Mouse (Mus musculus) midbrain, postnatal 0 days (tissue): Measurements from ENCODE around the gene Dscam. TPM values are rescaled to one million over a fixed set of nuclear protein-coding genes. Genes with fewer than 3 reads are reported as not detected.

Experiments used
- ATAC-seq: fragments of 200-750 bp; cut with Nextera tagmentation; 2 replicates; pipeline ENCODE4 v1.8.0; 2017; ENCODE audit warnings: moderate number of reproducible peaks, mild to moderate bottlenecking, moderate TSS enrichment, moderate library complexity; ENCODE audit not compliant: low FRiP score
- DNase-seq: peaks from one replicate; pipeline ENCODE4 v3.0.0-alpha.2; 2015; ENCODE audit warnings: low spot score
- H3K27ac ChIP-seq: fragments of 300-500 bp; sonication (generic); 2 replicates; pipeline ENCODE4 v1.5.1; 2014; ENCODE audit warnings: low read depth, mild to moderate bottlenecking, low read length, mixed read lengths
- H3K27me3 ChIP-seq: fragments of 300-500 bp; sonication (generic); 2 replicates; pipeline ENCODE4 v1.6.1; 2014; ENCODE audit warnings: low read length, control low read depth, mixed read lengths; ENCODE audit not compliant: insufficient read depth
- H3K36me3 ChIP-seq: fragments of 300-500 bp; sonication (generic); 2 replicates; pipeline ENCODE4 v1.6.1; 2014; ENCODE audit warnings: low read length, control low read depth, mixed read lengths; ENCODE audit not compliant: insufficient read depth
- H3K4me1 ChIP-seq: fragments of 300-500 bp; sonication (generic); 2 replicates; pipeline ENCODE4 v1.6.1; 2014; ENCODE audit warnings: mild to moderate bottlenecking, control low read depth, antibody characterized with exemption, low read length, mixed read lengths; ENCODE audit not compliant: insufficient read depth
- H3K4me2 ChIP-seq: fragments of 300-500 bp; sonication (generic); 2 replicates; pipeline ENCODE4 v1.6.1; 2014; ENCODE audit warnings: low read depth, mild to moderate bottlenecking, low read length, mixed read lengths; ENCODE audit not compliant: poor library complexity, severe bottlenecking
- H3K4me3 ChIP-seq: fragments of 300-500 bp; sonication (generic); 2 replicates; pipeline ENCODE4 v1.5.1; 2014; ENCODE audit warnings: low read depth, mild to moderate bottlenecking, low read length, moderate library complexity
- H3K9ac ChIP-seq: fragments of 300-500 bp; sonication (generic); replicated peaks from 2 replicates; pipeline ENCODE4 v1.6.1; 2014; ENCODE audit warnings: mild to moderate bottlenecking, low read length, moderate library complexity, mixed read lengths; ENCODE audit not compliant: poor library complexity, severe bottlenecking
- H3K9me3 ChIP-seq: fragments of 300-500 bp; sonication (generic); 2 replicates; pipeline ENCODE4 v1.6.1; 2016; ENCODE audit warnings: low read length, control low read depth
- CTCF ChIP-seq: IDR thresholded peaks from 2 replicates; pipeline ENCODE4 v1.5.1; 2016; ENCODE audit warnings: antibody characterized with exemption, mild to moderate bottlenecking
- WGBS: fragments of 180-500 bp; shearing (Covaris S2); extraction: QIAGEN DNeasy Blood & Tissue Kit; methylation state at CpG from one replicate; pipeline ENCODE4 v1.1.7; 2014; 5-methylcytosine and 5-hydroxymethylcytosine counted together
- polyA plus RNA-seq: library from polyadenylated mRNA; unstranded; fragments of >200 nt; fragmentation: Nextera tagmentation; extraction: Ambion mirVana; gene quantifications from 2 replicates; pipeline ENCODE4 v1.2.1, GENCODE M21; 2015
- total RNA-seq: library from RNA; depleted of rRNA; stranded (reverse); fragments of >200 nt; gene quantifications from 2 replicates; pipeline ENCODE4 v1.2.3, GENCODE M21; 2014

The Dscam gene
- total and polyA plus RNA-seq, 2 experiments from 2014 or later, result 15.1 to 64.6 TPM

DNA sequence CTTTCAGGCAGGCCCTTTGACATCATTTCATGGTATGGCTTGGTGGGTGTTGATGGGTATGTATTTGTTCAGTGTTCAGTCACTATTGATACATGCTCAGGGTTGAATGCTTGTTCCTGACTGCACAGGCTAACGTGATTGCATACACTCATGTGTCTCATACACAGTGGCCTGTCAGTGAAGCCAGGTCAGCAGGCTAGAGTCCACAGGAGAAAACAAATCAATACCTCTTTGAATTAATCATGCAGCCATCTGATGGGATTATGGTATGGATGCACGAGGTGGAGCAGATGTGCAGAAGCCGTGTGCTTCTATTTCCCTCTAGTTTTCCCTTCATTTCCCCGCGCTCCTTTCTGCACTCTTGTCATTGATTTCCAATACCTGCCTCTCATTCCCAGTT lies 143.7 kb downstream of the Dscam start:
- no peaks in the 10 kb centered on the region for H3K27me3 ChIP-seq
- H3K4me2 ChIP-seq, result no peak overlapping the region
- no peaks in the 10 kb centered on the region for H3K9me3 ChIP-seq
- no peak for TF ChIP-seq CTCF
- no peaks in the 10 kb centered on the region for H3K36me3 ChIP-seq
- H3K4me1 ChIP-seq, result peaks cover 2% of the 10 kb centered on the region; the same call in 1 of the 2 replicates
- H3K4me3 ChIP-seq, result no peak overlapping the region
- H3K9ac ChIP-seq, result no peak overlapping the region
- no peak for DNase-seq
- no peak overlapping the region for H3K27ac ChIP-seq
- 72% methylated on average over 5 of the region's 5 CpGs for WGBS
- no peak for ATAC-seq

DNA sequence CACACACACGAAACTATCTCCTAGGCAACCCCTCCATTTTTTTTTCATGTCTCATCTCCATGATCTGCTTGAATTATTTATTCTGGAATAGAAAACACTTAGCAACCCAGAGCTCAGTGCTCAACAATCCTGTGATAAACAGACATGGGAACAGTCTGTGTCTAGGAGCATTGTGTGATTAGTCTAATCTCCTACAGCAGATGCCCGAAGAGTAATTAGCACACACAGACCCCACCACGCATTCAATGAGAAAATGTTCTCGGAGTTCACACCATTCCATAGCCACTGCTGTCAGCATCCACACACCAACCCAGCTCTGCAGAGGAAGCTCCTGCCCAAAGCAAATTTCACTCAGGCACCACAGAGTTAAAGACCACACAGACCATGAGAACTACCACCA lies 146.1 kb downstream of the Dscam start:
- DNase-seq (peak; percentile 17), ATAC-seq (no peak)
- Histone ChIP-seq H3K27ac (no peak overlapping the region), H3K4me2 (no peak overlapping the region), H3K9ac (no peak overlapping the region), H3K36me3 (no peaks in the 10 kb centered on the region), H3K4me1 (peaks cover 2% of the 10 kb centered on the region; the same call in 1 of the 2 replicates), H3K27me3 (no peaks in the 10 kb centered on the region), H3K4me3 (no peak overlapping the region), H3K9me3 (no peaks in the 10 kb centered on the region)
- TF ChIP-seq CTCF, result no peak
- WGBS, result 38% methylated on average over 4 of the region's 4 CpGs

DNA sequence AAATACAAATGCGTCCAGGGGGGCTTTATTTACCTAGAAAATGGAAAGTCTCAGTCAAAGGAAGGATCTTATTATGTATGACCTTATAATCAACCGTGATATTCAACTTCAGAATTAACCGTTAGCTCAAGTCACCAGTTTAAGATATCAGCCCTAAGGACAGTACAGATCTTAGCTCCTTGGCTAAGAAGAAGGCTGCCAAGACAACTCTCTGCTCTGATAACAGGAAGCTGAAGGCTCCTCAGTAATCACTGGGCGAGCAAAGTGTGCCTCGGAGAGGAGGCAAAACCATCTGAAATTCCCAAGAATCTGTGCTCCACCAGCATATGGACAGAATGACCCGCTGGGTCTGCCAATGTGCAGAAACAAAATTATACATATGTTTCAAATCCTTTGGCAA lies 149.1 kb downstream of the Dscam start:
- no peak overlapping the region for H3K9ac ChIP-seq
- H3K27ac ChIP-seq, result no peak overlapping the region
- no peak overlapping the region for H3K4me2 ChIP-seq
- no peaks in the 10 kb centered on the region for H3K4me1 ChIP-seq
- H3K4me3 ChIP-seq, result no peak overlapping the region
- no peak for TF ChIP-seq CTCF
- no peaks in the 10 kb centered on the region for H3K27me3 ChIP-seq
- no peaks in the 10 kb centered on the region for H3K9me3 ChIP-seq
- no peak for DNase-seq
- WGBS, result 60% methylated on average over 6 of the region's 6 CpGs
- no peak for ATAC-seq
- no peaks in the 10 kb centered on the region for H3K36me3 ChIP-seq

DNA sequence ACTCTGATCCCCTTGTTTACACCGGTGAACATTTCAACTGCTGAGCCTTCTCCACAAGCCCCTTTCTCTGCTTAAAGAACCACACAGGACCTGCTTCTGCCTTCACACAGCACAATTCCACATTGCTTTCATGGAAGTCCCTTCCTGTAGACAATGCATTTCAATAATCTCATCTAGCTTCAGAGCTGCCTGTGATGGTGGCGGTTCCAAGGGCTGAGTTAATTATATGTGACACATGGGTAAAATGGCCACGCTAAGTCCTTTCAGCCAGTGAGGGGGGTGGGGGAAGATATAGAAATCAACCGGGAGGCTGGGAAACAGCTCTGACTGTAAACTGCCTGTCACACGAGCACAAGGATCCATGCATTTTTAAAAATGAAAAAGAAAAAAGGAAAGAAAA lies 152.2 kb downstream of the Dscam start:
- H3K9me3 ChIP-seq, result no peaks in the 10 kb centered on the region
- no peaks in the 10 kb centered on the region for H3K27me3 ChIP-seq
- no peak overlapping the region for H3K4me2 ChIP-seq
- ATAC-seq (no peak), DNase-seq (no peak)
- TF ChIP-seq CTCF, result no peak
- H3K36me3 ChIP-seq, result no peaks in the 10 kb centered on the region
- no peaks in the 10 kb centered on the region for H3K4me1 ChIP-seq
- 18% methylated on average over 5 of the region's 5 CpGs for WGBS
- H3K4me3 ChIP-seq, result no peak overlapping the region
- peak overlapping the region; percentile 68 for H3K27ac ChIP-seq
- H3K9ac ChIP-seq, result no peak overlapping the region

DNA sequence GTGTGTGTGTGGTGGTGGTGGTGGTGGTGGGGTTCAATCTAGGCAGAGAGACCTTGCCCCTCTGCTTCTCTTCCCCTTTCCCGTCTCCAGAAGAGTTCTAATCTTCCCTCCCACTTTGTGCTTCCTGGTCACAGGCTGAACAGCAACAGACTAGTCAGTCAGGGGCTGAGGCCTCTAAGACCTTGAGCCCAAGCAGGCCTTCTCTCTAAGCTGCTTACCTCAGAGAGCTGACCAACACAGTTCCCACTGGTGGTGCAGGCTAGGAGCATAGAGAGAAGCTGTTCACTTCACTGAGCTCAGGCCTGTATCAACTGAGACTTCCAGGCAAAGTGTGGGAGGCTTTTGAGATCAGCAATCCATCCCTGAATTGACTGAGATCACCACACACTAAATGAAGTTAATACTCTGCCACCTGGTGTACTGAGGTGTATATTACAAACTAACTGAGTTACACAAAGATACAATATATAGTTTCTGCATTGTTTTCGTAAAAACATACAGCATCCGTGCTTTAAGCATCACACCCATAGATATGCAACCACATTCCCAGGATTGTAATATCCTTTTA lies 153.3 kb downstream of the Dscam start:
- no peak overlapping the region for H3K4me2 ChIP-seq
- H3K4me1 ChIP-seq, result no peaks in the 10 kb centered on the region
- H3K27me3 ChIP-seq, result no peaks in the 10 kb centered on the region
- no peak for ATAC-seq
- no peaks in the 10 kb centered on the region for H3K9me3 ChIP-seq
- TF ChIP-seq CTCF, result peak; percentile 70
- 64% methylated on average over 3 of the region's 3 CpGs for WGBS
- H3K4me3 ChIP-seq, result no peak overlapping the region
- H3K9ac ChIP-seq, result no peak overlapping the region
- DNase-seq, result peak; percentile 62
- H3K27ac ChIP-seq, result peak overlapping the region; percentile 68; the same call in 1 of the 2 replicates
- no peaks in the 10 kb centered on the region for H3K36me3 ChIP-seq

DNA sequence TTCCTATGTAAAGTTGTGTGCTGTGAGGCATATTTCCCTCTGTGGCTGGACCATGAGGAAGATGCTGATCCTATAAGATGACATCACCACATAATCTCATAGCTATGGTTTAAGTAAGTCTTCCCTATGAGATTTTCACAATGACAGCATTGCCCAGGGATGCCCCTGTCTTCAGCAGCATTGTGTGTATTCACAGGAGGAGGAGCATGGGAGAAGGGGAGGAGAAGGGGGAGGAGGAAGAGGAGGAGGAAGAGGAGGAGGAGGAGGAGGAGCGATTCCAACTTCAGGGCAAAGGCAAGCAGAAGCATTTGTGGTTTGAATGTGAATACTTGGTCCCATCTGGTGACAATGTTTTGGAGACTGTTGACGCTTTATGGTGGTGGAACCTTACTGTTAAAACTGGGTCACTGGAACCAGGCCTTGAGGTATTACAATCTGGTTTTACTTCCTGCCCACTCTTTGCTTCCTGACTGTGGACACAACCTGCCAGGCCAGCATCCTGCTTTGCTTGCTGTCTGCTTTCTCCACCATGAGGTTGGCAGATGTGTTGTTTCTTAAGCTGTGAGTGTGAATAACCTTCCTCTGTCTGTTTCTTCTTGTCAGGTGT lies 154.2 kb downstream of the Dscam start:
- Histone ChIP-seq H3K36me3 (no peaks in the 10 kb centered on the region), H3K4me1 (no peaks in the 10 kb centered on the region), H3K4me2 (no peak overlapping the region), H3K9ac (no peak overlapping the region), H3K27ac (0 out of 2 replicates have a peak overlapping the region, but pooled peaks have one; percentile 18), H3K4me3 (no peak overlapping the region), H3K9me3 (no peaks in the 10 kb centered on the region), H3K27me3 (no peaks in the 10 kb centered on the region)
- DNase-seq, result no peak
- 95% methylated on average over 2 of the region's 2 CpGs for WGBS
- no peak for TF ChIP-seq CTCF
- ATAC-seq, result no peak
